Mouse (Mus musculus): ENCODE results near the gene Cep89. TPM values are rescaled to one million over a fixed set of nuclear protein-coding genes. Genes with fewer than 3 reads are reported as not detected.

Cep89 gene
- total RNA-seq (2021) (10 to 100 TPM; 11.6 to 19.8 TPM), polyA plus RNA-seq (2012; rRNA removed) (15.4 and 16.1 TPM in 2 replicates)
- long read RNA-seq, transcript Cep89-201 (19 exons, 2,610 nt), result major isoform, 12 of 35 reads
- long read RNA-seq, partial matches to known transcripts, result 4 of 35 reads
- long read RNA-seq, other reads (novel, unspliced or antisense), result 19 of 35 reads

- peak; percentile 97 for DNase-seq
These were observed at the start of gene Cep89, which contains the start of gene Faap24 for GRCm38 (mm10) chr7:35396542-35397168. Gene Cep89, plus strand, starts transcription at chr7:35397035. Gene Faap24, minus strand, starts transcription at chr7:35396836.

DNA sequence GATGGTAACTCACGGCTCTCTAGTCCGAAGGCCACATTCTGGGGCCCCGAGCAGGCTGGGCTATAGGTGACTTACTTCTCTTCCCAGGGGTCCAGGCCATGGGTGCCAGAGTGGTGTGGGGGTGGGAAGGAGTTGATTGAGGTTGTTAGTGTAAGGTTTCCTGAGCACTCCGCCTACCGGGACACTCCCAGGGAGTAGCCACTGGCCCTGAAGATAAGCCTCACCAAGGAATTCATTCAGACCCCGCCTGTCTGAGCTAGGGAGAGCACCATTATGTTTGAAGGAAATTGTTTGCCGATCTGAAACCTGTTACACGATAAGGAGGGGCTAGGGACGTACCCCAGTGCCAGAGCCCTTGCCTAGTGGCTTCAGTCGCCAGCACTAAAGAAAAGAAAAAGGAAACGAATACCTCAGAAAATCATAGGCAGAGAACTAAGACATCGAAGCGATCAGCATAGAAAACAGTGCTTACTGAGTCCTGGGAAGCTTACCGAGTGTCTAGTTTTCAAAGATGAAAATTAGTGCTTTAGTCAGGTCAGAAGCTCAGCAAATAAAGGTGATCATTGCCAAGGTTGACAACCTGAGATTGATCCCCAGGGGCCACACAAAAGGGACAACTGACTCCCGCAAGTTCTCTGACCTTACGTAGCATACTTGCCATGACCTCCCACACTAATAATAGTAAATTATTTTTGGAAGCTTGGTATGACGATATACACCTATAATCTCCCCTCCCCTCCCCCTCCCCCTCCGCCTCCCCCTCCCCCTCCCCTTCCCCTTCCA, 48.7 kb upstream of the Cep89 start:
- no peak for DNase-seq

- DNase-seq, result peak; percentile 71
These were observed 47.8 kb upstream of the Cep89 start for GRCm38 (mm10) chr7:35349022-35349421.

- DNase-seq, result no peak
These were observed 46.8 kb upstream of the Cep89 start for GRCm38 (mm10) chr7:35349886-35350684.

GRCm38 (mm10) chr7:35351155-35351554, 45.7 kb upstream of the Cep89 start:
- DNase-seq, result no peak

- DNase-seq, result no peak
These were observed 43.5 kb upstream of the Cep89 start for GRCm38 (mm10) chr7:35353306-35353705.

DNA sequence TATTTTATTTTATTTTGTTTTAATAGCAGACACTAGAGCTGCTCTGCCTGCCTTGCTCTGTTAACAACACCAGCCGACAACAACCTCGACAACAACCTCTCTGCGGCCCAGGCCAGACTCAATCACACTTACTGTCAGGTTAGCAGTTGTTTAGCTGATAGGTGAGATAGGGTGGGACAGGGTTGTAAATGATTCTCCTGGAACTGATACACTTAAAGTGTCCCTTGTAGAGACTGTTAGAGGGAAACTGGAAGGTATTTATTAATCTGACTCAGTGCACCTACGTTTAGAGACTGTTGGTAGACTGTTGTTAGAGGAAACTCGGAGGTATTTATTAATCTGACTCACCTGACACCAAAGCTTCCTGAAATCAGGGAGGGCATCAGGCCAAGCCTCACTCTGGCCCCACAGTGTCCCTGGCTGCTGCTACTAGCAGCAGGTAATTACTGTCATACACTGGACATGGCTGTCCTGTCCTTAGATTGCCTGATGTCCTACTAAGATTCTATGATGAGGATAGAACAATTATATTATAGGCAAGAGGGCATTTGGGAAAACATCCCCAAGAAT, 41.4 kb upstream of the Cep89 start:
- DNase-seq, result no peak

DNA sequence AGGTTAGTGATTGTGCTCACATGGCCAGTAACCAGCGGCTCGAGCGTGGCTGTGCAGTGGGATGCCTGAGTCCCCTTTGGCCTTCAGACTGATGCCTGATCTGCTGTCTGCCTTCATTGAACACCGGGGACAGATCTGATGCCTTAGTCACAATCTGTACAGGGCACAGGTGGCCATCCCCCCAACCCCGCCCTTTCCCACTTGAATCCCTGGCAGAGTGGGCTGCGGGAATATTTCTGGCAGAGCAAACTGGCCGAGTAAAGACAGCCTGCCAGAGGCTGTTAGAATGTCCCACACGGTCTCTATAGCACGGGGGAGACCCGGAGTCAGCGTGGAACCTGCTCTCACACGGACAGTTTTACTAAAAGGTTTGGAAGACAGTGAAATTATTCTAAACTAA, 39.2 kb upstream of the Cep89 start:
- no peak for DNase-seq

- no peak for DNase-seq
These were observed 34.6 kb upstream of the Cep89 start for GRCm38 (mm10) chr7:35362253-35362652.

DNA sequence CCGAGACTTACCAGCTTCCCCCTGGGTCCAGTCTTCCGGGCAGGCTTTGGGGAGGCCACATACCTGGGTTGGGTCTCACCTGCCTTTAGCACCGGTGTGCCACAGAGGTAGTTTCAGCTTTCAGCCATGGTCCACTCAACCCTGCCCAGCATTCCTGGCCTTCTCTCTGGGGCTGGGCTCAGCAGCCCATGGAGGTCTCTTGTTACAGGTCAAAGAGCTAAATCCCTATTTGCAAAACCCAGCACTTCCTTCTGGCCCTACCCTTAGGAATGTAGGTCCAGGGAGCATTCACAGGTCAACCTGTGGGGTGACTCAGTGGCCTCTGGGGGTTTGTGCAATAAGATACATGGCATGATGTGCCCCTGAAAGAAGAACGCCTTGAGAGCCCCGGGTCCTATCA, 34.0 kb upstream of the Cep89 start:
- no peak for DNase-seq

DNA sequence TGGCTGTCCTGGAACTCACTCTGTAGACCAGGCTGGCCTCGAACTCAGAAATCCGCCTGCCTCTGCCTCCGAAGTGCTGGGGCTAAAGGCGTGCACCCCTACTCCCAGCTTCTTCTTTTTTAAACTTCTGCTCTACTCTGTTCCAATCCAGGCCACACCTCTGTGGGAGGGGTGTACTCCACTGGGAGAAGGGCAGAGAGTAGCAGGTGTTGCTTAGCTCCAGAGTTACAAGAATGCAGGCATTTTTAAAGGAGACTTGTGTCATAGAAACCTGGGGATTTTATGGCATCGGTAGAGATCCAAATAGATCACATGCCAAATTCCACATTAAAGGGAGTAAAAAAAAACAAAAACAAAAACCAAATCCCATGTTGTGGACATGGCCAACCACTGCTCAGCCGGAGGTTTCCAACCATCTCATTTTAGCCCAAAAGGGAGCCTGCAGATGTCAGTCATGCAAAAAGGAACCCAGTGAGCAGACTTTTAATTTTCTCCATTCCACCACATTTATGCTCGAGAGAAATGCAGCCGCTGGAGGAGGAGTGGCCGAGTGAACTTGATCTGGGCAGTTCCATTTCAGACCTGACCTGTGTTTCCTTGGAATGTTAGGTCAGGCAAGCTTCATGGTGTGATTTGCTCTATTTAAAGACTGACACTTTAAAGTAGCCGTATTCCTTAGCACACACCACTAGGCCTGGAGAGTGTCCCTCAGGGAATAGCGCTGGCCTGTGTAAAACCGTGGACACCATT, 31.5 kb upstream of the Cep89 start:
- no peak for DNase-seq

DNA sequence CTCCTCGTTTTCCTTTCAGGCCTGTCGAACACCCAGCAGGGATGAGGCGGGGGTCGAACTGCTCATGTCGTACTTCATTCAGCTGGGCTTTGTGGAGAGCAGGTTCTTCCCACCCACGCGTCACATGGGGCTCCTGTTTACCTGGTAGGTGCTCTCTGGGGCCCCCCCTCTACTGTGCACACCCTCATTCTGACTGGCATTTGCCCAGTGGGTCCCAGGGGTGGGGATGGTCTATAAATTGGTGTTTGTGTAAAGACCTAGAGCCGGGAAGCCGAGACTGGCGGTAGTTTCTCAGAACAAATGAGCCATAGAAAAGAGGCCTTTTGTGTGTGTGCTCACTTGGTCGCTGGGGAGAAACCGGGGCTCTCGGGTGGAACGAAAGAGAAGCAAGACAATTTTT, 25.7 kb upstream of the Cep89 start:
- DNase-seq, result no peak

- DNase-seq, result no peak
These were observed 24.3 kb upstream of the Cep89 start for GRCm38 (mm10) chr7:35372483-35373017.

- DNase-seq, result no peak
These were observed 23.5 kb upstream of the Cep89 start for GRCm38 (mm10) chr7:35373146-35373989.

DNA sequence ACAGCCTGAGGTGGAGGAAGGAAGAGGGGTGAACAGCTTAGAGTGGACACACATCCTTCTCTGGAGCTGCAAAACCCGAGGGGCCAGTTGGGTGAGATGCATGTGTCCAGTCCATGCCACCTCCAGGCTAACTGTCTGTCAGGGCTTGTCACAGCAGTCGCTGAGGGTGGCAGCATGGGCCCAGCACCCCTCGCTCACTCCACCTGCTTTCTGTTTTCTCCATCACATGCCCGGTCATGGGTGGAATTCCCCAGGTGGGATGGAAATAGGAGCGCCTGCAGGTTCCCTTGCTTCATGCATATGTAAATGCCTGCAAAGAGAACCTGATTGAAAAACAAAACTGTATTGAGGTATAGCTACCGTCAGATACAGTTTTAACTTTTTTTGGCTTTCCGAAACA, 22.6 kb upstream of the Cep89 start:
- DNase-seq, result no peak

DNA sequence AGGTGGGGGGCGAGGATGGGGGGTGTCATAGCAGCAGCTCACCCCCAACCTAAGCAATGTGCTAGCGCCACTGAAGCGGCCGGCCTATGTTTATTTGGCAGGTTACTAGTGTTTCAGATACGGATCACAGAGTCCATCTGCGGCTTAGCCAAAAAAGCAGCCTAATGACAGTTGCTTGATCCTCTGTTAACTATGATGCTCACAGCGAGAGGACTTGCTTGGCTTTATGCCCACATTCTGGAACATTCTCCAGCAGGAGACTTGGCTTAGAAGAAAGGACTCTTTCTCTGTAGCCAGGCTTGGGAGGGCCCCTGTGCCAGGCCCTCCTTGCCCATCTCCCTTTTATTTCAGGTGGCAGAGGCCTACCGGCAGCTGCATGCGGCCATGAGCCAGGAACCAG, 20.2 kb upstream of the Cep89 start:
- DNase-seq, result no peak

DNA sequence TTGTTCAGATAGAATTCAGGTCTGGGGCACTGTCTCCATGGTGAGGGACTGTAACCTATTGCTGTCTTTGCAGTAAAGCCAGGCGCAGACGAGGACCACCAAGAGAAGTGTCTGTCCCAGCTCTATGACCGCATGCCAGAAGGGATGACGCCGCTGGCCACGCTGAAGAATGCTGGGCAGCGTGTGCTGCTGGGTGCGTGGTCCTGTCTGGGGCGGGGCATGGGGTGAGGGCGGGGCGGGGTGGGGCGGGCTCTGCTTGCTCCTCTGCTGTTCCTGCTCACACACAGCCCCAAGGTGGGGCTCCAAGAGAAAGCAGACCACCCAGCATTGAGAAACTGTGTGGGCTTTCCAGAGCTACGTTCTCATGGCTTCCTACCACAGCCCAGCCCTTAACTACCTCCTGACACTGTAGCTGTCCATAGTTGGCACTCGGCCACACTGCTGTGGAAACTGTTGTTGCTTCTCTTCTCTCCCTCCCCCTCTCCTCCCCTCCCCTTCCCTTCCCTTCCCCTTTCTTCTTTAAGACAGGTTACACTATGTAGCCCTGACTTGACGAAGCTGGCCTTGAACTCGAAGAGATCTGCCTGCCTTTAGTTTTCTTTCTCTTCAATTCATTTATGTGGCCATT, 17.2 kb upstream of the Cep89 start:
- no peak for DNase-seq

GRCm38 (mm10) chr7:35380351-35380750, 16.5 kb upstream of the Cep89 start:
- DNase-seq, result no peak

- DNase-seq, result no peak
These were observed 15.0 kb upstream of the Cep89 start for GRCm38 (mm10) chr7:35381861-35382260.
